Mouse (Mus musculus): ENCODE measurements around the gene Hoxa13. TPM values are rescaled to one million over a fixed set of nuclear protein-coding genes. Genes with fewer than 3 reads are reported as not detected.
A peak's percentile ranks its signal among the peaks of the same experiment; 100 is the strongest.

Gene Hoxa13
- polyA plus RNA-seq, 1 experiment from 2014 or later = 0.08 TPM

DNA sequence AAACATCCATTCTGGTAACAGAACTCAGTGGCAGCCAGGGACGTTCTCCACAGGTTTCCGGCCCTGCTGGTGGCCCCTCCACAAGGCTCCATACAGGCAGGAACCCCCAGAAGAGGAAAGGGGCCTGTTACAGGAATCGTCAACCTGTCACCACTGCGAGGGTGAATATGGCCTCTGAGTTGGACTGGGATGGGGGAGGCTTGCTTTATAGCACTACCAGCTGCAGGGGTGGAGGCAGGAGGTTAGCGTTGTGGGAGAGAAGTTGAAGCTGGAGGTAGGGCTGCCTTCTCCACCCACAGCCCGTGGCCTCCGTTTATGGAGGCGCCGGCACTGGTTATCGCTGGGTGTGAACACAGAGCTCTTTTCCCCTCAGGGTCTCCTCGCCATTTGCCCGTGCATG, 20.4 kb upstream of the Hoxa13 start:
- H3K4me2 ChIP-seq = no peak overlapping the region
- no peak overlapping the region for H3K4me3 ChIP-seq
- ATAC-seq (ENCODE audit: low read depth) = no peak
- no peak overlapping the region for H3K9ac ChIP-seq
- H3K27me3 ChIP-seq = peaks cover 83% of the 10 kb centered on the region
- 48% methylated on average over 12 of the region's 12 CpGs for WGBS
- H3K27ac ChIP-seq (replicated peaks) = no peak overlapping the region
- H3K4me1 ChIP-seq (replicated peaks) = no peaks in the 10 kb centered on the region
- no peaks in the 10 kb centered on the region for H3K36me3 ChIP-seq
- no peaks in the 10 kb centered on the region for H3K9me3 ChIP-seq

DNA sequence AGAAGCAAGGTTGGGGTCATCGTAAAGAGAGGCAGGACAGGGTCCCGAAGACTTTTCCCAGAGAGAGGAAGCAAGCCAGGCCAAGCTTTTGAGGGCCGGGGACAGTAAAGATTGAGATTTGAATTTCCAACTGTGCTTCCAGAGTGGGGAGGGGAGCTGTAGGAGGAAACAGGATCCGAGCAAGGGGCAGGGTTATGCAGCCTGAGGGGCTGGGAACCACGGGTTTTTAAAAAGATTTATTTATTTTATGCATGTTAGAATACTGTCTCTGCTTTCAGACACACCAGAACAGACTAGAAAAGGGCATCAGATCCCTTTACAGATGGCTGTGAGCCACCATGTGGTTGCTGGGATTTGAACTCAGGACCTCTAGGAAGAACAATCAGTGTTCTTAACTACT, 16.2 kb upstream of the Hoxa13 start:
- Histone ChIP-seq H3K4me3 (no peak overlapping the region), H3K36me3 (no peaks in the 10 kb centered on the region), H3K27me3 (peaks cover 94% of the 10 kb centered on the region), H3K27ac (replicated peaks) (no peak overlapping the region), H3K4me2 (no peak overlapping the region), H3K4me1 (replicated peaks) (no peaks in the 10 kb centered on the region), H3K9me3 (no peaks in the 10 kb centered on the region), H3K9ac (no peak overlapping the region)
- WGBS = 3% methylated on average over 5 of the region's 5 CpGs
- no peak for ATAC-seq (ENCODE audit: low read depth)

DNA sequence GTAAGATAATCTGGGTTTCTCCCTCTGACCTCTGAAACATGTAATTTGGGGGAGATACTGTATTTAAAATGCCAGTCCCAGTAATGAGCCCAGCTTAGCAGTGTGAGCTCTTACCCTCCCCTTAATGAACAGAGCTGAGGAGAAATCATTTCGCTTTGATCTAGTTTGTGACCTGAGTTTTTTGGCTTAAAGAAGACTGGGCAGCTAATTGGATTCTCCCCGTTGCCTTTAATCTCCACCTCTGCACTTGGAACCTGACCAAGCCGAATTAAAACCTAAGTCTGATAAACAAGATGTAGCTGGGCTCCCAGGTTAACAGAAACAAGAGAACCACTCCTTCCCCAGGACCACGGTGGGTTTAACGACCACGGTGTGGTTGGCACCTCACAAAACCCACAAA, 15.7 kb upstream of the Hoxa13 start:
- Histone ChIP-seq H3K4me2 (no peak overlapping the region), H3K4me1 (replicated peaks) (no peaks in the 10 kb centered on the region), H3K9ac (no peak overlapping the region), H3K27ac (replicated peaks) (no peak overlapping the region), H3K36me3 (no peaks in the 10 kb centered on the region), H3K9me3 (no peaks in the 10 kb centered on the region), H3K4me3 (no peak overlapping the region), H3K27me3 (peaks cover 96% of the 10 kb centered on the region)
- no peak for ATAC-seq (ENCODE audit: low read depth)
- WGBS = under 1% methylated on average over 6 of the region's 6 CpGs

DNA sequence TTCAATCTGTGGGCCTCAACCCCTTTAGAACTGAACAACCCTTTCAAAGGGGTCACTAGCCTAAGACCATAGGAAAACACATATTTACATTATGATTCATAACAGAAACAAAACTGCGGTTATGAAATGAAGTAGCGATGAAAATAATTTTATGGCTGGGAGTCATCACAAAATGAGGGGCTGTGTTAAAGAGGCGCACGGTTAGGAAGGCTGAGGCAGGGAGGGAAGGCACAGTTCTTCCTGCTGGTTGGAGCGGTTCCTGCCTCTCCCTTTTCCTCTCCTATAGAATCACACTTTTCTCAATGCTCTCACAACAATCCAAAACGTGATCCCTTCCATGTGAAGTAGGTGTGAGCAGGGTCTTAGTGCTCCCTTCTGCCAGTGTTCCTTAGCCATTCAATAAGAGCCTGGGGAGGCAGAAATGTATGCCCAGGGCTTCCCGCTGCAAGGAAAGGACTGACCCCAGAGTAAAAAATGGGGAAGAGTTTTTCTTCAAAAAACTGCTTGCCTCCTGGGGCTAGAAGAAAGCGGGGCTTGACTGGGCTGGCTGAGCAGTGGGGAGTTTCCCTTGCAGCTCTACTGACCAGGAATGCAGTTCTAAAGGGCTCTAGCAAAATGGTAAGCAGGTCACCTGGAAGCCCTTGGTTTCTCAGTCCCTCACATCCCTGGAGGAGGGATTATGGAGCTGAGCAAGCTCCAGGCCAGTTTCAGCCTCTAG, 15.0 kb upstream of the Hoxa13 start:
- Histone ChIP-seq H3K27me3 (peaks cover 96% of the 10 kb centered on the region), H3K9ac (no peak overlapping the region), H3K9me3 (no peaks in the 10 kb centered on the region), H3K4me1 (replicated peaks) (no peaks in the 10 kb centered on the region), H3K4me2 (no peak overlapping the region), H3K36me3 (no peaks in the 10 kb centered on the region), H3K27ac (replicated peaks) (no peak overlapping the region), H3K4me3 (no peak overlapping the region)
- ATAC-seq (ENCODE audit: low read depth) = no peak
- WGBS = 5% methylated on average over 8 of the region's 8 CpGs

DNA sequence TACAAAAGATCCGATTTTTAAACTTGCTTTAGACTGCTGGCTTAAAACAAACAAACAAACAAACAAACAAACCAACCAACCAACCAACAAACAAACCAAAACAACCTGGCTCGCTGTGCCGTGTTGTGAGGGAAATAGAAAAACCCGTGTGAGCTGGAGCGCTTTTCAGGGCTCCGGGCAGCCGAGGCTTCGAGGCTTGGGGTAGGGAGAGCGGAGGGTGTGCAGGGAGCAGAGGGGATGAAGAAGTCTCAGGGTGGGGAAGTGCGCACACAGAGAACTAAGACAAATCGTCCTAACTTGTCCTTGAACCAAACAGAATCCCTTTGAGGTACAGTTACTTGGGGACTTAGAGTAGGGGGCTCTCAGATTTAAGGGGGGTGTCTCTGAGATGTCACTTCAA, 13.9 kb upstream of the Hoxa13 start:
- Histone ChIP-seq H3K9me3 (no peaks in the 10 kb centered on the region), H3K4me2 (no peak overlapping the region), H3K4me1 (replicated peaks) (no peaks in the 10 kb centered on the region; the same call in 1 of the 2 replicates), H3K27ac (replicated peaks) (no peak overlapping the region), H3K4me3 (no peak overlapping the region), H3K9ac (no peak overlapping the region), H3K27me3 (peaks cover 96% of the 10 kb centered on the region), H3K36me3 (no peaks in the 10 kb centered on the region)
- no peak for ATAC-seq (ENCODE audit: low read depth)
- WGBS = 2% methylated on average over 11 of the region's 11 CpGs

DNA sequence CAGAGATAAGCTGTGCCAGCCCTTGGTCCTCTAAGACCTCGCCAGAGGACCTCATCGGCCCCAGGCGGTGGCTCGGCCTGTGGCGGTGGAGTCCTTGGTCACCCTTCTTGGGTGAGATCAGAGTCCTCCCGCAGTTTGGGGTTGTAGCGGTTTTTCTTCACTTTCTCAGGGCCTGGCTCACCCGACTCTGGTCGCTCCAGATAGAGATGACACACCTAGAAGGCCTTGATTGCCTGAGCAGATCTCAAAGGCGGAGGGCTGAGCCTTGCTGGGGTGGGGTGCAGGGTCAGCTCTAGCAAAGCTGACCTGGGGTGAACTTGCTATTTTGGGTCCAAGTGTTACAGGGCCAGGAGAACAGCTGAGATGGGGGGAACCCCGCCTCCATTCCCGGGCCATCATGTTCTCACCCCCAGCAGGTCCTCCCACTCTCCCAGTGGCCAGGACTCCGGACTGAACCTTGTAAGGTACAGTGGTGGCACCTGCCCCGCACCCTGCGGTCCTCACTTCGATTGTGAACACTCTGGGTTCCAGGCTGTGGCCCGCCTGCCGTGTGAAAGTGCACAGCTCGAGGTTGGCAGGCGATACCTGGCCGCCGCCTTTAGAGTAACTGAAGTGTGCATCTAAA, 13.1 kb upstream of the Hoxa13 start:
- Histone ChIP-seq H3K9ac (no peak overlapping the region), H3K27ac (replicated peaks) (no peak overlapping the region), H3K27me3 (peaks cover 98% of the 10 kb centered on the region), H3K4me1 (replicated peaks) (no peaks in the 10 kb centered on the region; the same call in 1 of the 2 replicates), H3K4me2 (no peak overlapping the region), H3K4me3 (no peak overlapping the region), H3K9me3 (no peaks in the 10 kb centered on the region), H3K36me3 (no peaks in the 10 kb centered on the region)
- under 1% methylated on average over 22 of the region's 22 CpGs for WGBS
- no peak for ATAC-seq (ENCODE audit: low read depth)

DNA sequence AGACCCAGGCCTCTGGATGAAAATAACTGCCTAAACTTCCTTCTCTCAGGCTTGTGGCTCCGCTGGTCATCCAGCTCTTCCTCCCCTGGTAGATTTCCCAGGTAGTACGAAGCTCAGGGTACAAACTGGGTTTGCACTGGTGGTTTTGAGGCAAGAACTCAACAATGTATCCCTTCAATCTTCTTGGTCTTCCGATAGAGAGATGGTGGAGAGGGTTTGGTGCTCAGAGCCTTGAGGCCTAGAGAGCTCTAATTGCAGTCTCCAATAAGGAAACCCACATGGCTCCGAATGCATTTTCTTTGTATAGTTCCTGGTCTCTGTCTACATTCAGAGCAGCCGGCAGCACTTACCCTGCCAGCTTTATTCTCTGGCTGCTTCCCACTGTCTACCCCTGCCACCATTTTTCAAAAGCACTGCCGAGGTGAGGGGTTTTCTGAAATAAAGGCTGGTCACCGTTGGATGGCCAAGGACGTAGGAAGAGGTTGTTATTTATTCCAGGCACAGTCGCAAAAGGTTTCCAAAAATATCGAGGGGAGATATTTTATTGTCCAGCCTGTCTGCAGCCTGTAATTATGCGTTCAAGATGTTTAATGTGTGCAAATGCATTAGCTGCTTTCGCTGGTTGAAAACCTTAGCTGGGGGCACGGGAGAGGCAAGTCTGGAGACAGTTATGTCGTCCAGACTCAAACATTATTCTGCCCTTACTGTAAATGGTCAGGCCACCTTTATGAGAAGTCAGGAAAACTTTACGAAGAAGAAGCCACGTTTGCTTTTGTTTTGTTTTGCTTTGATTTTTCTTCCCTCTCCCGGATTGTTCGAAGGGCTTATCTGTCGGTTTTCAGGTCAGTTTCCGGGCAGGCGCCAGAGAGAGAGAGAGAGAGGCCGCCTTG, 12.3 kb upstream of the Hoxa13 start:
- H3K27me3 ChIP-seq = peaks cover 99% of the 10 kb centered on the region
- H3K4me2 ChIP-seq = no peak overlapping the region
- WGBS = 3% methylated on average over 22 of the region's 22 CpGs
- ATAC-seq (ENCODE audit: low read depth) = no peak
- H3K9me3 ChIP-seq = no peaks in the 10 kb centered on the region
- no peak overlapping the region for H3K9ac ChIP-seq
- H3K4me3 ChIP-seq = no peak overlapping the region
- H3K27ac ChIP-seq (replicated peaks) = no peak overlapping the region
- H3K4me1 ChIP-seq (replicated peaks) = no peaks in the 10 kb centered on the region; the same call in 1 of the 2 replicates
- H3K36me3 ChIP-seq = no peaks in the 10 kb centered on the region

DNA sequence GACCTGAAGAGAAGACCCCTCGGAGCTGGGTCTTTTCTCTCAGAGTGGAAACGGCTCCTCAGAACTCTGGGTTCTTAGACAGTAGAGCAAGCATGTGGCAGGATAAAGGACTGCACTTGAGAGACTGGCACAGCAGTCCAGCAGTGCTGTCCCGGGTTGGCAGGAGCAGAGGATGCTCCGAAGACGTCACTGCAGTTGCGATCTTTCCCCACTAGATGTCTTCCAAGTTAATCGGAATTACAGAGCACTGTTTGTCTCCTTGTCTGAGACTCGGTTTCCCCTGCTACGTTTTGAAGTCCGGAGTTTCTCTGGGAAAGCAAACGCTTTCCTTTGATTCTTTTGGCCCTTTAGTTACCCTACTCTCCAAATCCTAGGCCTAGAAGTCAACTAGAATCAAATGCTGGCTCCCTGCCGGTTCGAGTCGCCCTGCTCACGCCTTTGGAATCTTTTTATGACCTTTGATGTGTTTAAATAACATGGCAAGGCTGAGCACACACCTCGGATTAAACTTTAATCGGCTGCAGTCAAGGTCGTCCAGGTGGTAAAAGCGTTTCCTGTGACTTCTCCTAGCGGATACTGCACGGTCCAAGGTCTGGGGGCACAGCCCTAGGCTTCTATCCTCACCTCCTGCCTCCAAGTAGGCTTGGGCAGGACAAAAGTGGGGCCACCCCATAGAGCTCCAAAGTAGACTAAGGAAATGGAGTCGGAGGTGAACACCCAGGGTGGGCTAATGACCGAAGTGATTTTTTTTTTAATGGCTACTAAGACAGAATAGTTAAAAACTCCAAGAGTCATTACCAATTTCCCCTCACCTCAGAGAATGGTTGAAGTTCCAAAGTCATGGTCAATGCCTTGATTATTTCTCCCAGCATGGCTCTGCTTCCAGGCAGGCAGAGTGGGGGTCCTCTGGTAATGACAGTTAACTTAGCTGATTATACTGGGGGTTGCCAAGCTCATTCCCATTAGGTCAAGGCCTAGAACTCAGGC, 10.1 kb upstream of the Hoxa13 start:
- Histone ChIP-seq H3K4me3 (no peak overlapping the region), H3K27me3 (peaks cover 97% of the 10 kb centered on the region), H3K36me3 (no peaks in the 10 kb centered on the region), H3K4me1 (replicated peaks) (no peaks in the 10 kb centered on the region; the same call in 1 of the 2 replicates), H3K9me3 (no peaks in the 10 kb centered on the region), H3K27ac (replicated peaks) (no peak overlapping the region), H3K4me2 (no peak overlapping the region), H3K9ac (no peak overlapping the region)
- 3% methylated on average over 23 of the region's 23 CpGs for WGBS
- 0 out of 2 replicates have a peak, but pooled peaks have one; percentile 40 for ATAC-seq (ENCODE audit: low read depth)

DNA sequence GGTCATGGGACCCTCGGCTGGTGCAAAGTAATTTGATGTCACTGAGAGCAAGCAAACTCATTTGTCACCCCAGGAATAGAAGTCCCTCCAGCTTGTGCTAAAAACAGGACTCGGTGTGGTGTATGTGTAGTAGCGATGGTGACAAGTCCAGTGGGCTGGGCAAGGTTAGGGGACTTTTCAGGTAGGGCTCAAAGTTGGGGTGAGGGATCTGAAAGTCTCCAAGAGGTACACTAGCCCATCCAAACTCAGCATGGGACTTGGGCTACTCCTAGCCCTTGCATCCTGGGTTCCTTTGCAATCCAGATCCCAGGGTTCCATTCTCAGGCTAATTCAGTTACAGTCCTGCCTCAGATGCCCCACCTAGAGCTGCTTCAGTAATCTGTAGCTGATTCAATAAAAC, 8.1 kb upstream of the Hoxa13 start:
- no peaks in the 10 kb centered on the region for H3K9me3 ChIP-seq
- 0% methylated on average over 3 of the region's 3 CpGs for WGBS
- ATAC-seq (ENCODE audit: low read depth) = no peak

DNA sequence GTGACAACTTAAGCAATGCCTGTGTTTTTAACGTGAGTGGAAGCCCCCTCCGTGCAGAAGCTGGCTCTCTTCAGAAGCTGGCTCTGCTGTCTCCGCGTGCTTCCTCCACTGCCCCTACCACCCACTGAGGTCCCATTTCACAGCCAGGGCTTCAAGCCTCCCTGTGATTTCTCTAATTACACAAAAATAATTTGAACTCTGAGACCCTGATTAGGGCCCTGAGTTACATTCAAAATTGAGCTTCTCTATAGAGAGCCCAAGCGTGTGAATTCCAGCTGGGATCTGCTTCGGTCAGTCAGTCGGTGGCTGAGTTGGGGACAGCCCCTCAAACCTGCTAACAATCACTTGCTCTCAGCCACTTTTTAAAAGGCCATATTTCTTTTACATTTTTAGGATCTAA, 7.7 kb upstream of the Hoxa13 start:
- no peak for ATAC-seq (ENCODE audit: low read depth)
- no peak overlapping the region for H3K27ac ChIP-seq (replicated peaks)
- WGBS = 1% methylated on average over 7 of the region's 7 CpGs
- peaks cover 97% of the 10 kb centered on the region for H3K27me3 ChIP-seq
- no peak overlapping the region for H3K9ac ChIP-seq
- no peaks in the 10 kb centered on the region for H3K9me3 ChIP-seq
- no peak overlapping the region for H3K4me3 ChIP-seq
- H3K36me3 ChIP-seq = no peaks in the 10 kb centered on the region
- no peaks in the 10 kb centered on the region; the same call in 1 of the 2 replicates for H3K4me1 ChIP-seq (replicated peaks)
- no peak overlapping the region for H3K4me2 ChIP-seq

More for the DNA sequence above, 8.1 kb upstream of the Hoxa13 start:
- Histone ChIP-seq H3K4me1 (replicated peaks) (no peaks in the 10 kb centered on the region; the same call in 1 of the 2 replicates), H3K4me3 (no peak overlapping the region), H3K27me3 (peaks cover 97% of the 10 kb centered on the region), H3K4me2 (no peak overlapping the region), H3K27ac (replicated peaks) (no peak overlapping the region), H3K9ac (no peak overlapping the region), H3K36me3 (no peaks in the 10 kb centered on the region)

DNA sequence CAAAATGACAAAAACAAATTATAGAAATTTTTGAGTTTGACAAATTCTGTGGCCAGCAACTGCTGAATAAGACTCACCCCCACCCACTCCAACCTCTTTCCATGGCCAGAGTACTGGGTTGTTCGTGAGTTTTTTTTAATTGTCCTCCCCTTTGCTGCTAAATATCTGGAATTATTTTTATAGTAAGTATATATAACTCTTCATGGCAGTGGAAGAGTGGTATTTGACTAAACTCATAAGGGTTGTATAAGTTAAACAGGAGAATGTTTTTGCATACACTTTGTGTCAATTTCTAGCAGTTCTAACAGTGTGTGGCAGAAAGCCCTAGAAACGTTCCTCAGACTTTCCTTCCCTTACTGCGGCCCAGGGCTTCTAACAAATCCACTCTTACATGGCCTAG, 7.0 kb upstream of the Hoxa13 start:
- no peaks in the 10 kb centered on the region; the same call in 1 of the 2 replicates for H3K4me1 ChIP-seq (replicated peaks)
- H3K27me3 ChIP-seq = peaks cover 97% of the 10 kb centered on the region
- H3K9ac ChIP-seq = no peak overlapping the region
- H3K4me2 ChIP-seq = no peak overlapping the region
- WGBS = 5% methylated on average over 3 of the region's 3 CpGs
- no peak for ATAC-seq (ENCODE audit: low read depth)
- H3K27ac ChIP-seq (replicated peaks) = no peak overlapping the region
- H3K4me3 ChIP-seq = no peak overlapping the region
- no peaks in the 10 kb centered on the region for H3K36me3 ChIP-seq
- H3K9me3 ChIP-seq = no peaks in the 10 kb centered on the region
